Mouse (Mus musculus) intestine, embryonic 15.5 days (tissue): ENCODE data around the gene Cdc5l. TPM values are rescaled to one million over a fixed set of nuclear protein-coding genes. Genes with fewer than 3 reads are reported as not detected.

ENCODE experiments used
- ATAC-seq: fragments of 200-750 bp; cut with Nextera tagmentation; 2 replicates; pipeline ENCODE4 v1.8.0; 2017; ENCODE audit warnings: moderate TSS enrichment, moderate library complexity
- H3K27ac ChIP-seq: fragments of 300-500 bp; sonication (generic); 2 replicates; pipeline ENCODE4 v1.5.1; 2015; ENCODE audit warnings: mild to moderate bottlenecking, inconsistent platforms
- H3K27me3 ChIP-seq: fragments of 300-500 bp; sonication (generic); replicated peaks from 2 replicates; pipeline ENCODE4 v1.6.1; 2015; ENCODE audit warnings: inconsistent platforms
- H3K36me3 ChIP-seq: fragments of 300-500 bp; sonication (generic); 2 replicates; pipeline ENCODE4 v1.6.1; 2015; ENCODE audit warnings: inconsistent platforms
- H3K4me1 ChIP-seq: fragments of 300-500 bp; sonication (generic); replicated peaks from 2 replicates; pipeline ENCODE4 v1.6.1; 2015; ENCODE audit warnings: inconsistent platforms
- H3K4me2 ChIP-seq: fragments of 300-500 bp; sonication (generic); replicated peaks from 2 replicates; pipeline ENCODE4 v1.6.1; 2015; ENCODE audit warnings: mild to moderate bottlenecking, inconsistent platforms
- H3K4me3 ChIP-seq: fragments of 300-500 bp; sonication (generic); replicated peaks from 2 replicates; pipeline ENCODE4 v1.5.1; 2015; ENCODE audit warnings: inconsistent platforms
- H3K9ac ChIP-seq: fragments of 300-500 bp; sonication (generic); 2 replicates; pipeline ENCODE4 v1.6.1; 2015; ENCODE audit warnings: inconsistent platforms
- H3K9me3 ChIP-seq: fragments of 300-500 bp; sonication (generic); 2 replicates; pipeline ENCODE4 v1.6.1; 2016; ENCODE audit warnings: inconsistent platforms
- WGBS: fragments of 180-500 bp; shearing (Covaris S2); methylation state at CpG from one replicate; pipeline ENCODE4 v1.1.7; 2015; 5-methylcytosine and 5-hydroxymethylcytosine counted together
- polyA plus RNA-seq: library from polyadenylated mRNA; unstranded; fragments of >200 nt; fragmentation: Nextera tagmentation; extraction: Ambion mirVana; gene quantifications from 2 replicates; pipeline ENCODE4 v1.2.1, GENCODE M21; 2015

Gene Cdc5l
- 54.1 and 63.4 TPM in 2 replicates for polyA plus RNA-seq

DNA sequence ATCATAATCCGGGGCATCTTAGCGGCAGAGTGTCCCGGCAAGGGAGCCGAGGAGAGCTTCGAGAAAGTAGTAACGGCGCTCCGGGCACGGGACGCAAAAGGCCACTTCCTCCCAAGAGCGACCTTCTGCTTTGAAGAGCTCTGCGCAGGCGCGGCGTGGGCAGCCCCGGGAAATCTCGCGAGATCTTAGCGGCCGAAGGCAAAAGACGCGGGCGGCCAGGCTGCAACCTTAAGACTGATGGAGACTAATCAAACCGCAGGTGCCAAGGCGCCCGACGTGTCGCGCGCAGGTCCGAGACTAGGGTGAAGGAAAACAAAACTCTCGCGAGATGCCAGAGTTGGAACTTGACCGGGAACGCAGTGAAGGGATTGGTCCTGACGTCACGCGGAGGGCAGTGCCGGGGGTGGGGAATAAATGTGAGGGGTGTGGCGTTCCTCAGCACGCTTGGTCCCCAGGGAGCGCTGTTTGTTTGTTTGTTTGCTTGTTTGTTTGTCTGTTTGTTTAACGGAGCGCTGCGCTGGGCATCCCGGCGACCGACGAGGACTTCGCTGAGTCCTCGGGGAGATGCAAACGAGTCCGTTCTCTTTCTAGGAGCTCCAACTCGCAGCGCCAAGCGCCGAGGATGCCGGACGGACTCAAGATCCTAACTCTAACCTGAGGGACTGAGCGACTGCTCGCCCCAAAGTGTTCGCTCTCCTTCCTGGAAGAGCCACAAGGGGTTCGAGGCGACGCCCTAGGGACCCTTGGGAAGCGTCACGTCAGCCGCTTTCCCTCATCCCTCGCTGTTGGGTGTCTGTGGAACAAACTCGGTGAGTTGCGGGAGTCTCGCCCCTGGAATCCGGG lies at the start of gene Cdc5l:
Cdc5l (minus strand) TSS at position 319 of the 843 bp plus-strand sequence.
- peak; percentile 98 for ATAC-seq
- peak within 1 kb of the TSS; percentile 81 for H3K4me3 ChIP-seq
- H3K27ac ChIP-seq: peak within 1 kb of the TSS; percentile 97
- peak within 1 kb of the TSS; percentile 90 for H3K9ac ChIP-seq
- H3K4me1 ChIP-seq: peaks cover 14% of the 10 kb centered on the region
- H3K9me3 ChIP-seq: no peaks in the 10 kb centered on the region
- no peaks in the 10 kb centered on the region for H3K27me3 ChIP-seq
- H3K4me2 ChIP-seq: peak within 1 kb of the TSS; percentile 77
- under 1% methylated on average over 73 of the region's 73 CpGs for WGBS
- H3K36me3 ChIP-seq: no peaks in the 10 kb centered on the region

DNA sequence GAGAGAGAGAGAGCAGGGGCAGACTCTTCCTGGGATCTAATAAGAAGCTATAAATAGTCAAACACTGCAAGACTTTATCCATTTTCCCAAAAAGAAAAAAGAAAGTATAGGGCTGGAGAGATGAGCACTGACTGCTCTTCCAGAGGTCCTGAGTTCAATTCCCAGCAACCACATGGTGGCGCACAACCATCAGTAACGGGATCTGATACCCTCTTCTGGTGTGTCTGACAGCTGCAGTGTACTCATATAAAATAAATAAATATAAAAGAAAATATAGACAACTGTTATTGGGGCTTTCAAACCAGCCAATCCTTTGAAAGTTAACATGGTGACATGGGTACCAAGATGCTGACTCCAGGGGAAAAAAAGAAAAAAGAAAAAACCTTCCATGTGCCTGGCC lies 46.9 kb upstream of the Cdc5l start:
- ATAC-seq: no peak
- Histone ChIP-seq H3K9me3 (no peaks in the 10 kb centered on the region), H3K4me1 (no peaks in the 10 kb centered on the region), H3K36me3 (no peaks in the 10 kb centered on the region), H3K27ac (no peak overlapping the region), H3K4me2 (no peak overlapping the region), H3K27me3 (peaks cover 10% of the 10 kb centered on the region), H3K4me3 (no peak overlapping the region), H3K9ac (no peak overlapping the region)
- WGBS: 27% methylated on average over 2 of the region's 2 CpGs

DNA sequence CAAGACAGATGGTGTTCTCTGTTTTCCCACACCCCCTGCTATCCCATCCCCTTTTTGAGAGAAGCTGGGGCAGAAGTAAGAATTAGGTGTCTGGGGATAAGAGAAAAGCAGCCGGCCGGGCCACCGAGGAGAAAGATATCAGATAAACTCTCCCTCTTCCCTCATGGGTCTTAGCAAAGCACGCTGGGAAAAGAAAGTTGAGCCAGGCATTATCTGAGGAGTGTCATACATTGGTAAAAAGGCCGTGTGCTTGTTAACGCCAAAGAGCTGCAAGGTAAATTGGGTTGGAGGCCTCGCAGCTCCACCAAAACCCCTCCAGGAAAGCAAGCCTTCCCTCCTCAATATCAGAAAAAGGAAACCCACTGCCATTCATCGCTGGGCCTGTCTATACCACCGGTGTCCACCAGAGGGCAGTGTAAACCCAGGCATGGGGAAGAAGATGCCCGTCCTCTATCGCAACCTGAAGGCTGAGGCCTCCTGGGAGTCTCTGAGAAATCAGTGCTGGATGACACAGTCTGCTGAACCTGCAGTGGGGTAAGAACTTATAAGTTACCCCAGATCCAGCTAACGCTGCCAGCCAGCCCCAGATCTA lies 44.8 kb upstream of the Cdc5l start:
- Histone ChIP-seq H3K4me3 (no peak overlapping the region), H3K27ac (no peak overlapping the region), H3K27me3 (peaks cover 17% of the 10 kb centered on the region), H3K36me3 (no peaks in the 10 kb centered on the region), H3K4me2 (no peak overlapping the region), H3K9ac (no peak overlapping the region), H3K4me1 (peaks cover 4% of the 10 kb centered on the region; the same call in 1 of the 2 replicates), H3K9me3 (no peaks in the 10 kb centered on the region)
- peak; percentile 49; the same call in 1 of the 2 replicates for ATAC-seq
- 13% methylated on average over 12 of the region's 12 CpGs for WGBS

DNA sequence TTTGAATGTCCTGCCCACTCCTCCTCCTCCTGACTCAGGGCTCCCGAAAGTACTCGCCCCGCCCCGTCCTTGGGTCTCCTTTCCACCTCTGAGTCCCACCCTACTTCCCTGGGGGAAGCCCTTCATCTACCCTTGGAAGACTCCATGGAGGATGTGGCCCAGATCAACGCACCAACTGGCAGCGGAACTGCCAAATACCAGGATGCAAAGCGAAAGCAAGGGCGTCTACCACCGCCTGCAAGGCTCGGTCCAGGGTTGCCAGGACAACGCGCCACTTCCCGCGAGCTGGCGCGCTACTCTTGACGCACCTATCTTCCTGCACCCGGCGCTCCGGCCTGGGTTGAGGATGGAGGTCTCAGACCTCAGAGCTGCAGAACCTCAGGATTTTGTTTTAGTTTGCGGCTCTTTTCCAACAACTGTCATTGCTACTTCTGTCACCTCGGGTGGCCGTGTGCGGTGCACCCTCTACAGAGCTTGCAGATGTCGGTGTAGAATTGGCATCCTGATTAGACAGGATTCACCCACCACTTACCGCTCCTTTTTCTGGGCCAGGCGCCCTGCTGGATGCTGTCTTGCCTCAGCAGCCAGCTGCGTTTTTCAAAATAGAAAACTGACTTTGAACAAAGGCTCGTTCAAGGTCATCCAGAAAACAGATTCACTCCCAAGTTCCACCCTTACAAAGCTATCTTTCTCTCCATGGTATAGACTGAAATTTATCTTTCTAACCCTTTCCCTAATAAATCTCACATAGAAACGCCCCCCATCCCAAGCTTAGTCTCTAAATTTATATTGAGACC lies 41.3 kb upstream of the Cdc5l start, which contains the start of gene Spats1:
Spats1 (minus strand) TSS at position 747 of the 797 bp plus-strand sequence.
- H3K9ac ChIP-seq: peak within 1 kb of the TSS; percentile 11; the same call in 1 of the 2 replicates

DNA sequence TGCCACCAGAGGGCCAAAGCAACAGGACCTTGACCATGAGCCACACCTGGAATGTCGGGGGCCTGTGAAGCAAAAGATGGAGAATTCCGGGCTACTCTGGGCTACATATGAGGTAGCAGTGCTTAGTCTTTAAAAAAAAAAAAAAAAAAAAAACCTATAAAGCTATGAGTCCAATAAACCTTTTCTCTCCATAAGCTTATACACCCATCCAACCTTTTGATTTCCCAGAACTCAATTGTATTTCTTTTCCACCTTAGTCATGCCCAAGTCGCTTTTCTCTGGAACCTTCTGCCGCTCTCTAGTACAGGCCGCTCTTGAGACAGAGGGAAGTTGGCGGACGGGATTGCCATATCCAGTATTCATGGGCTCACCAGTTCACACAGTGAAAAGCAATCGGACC lies 40.6 kb upstream of the Cdc5l start:
- Histone ChIP-seq H3K4me1 (peaks cover 4% of the 10 kb centered on the region; the same call in 1 of the 2 replicates), H3K27ac (no peak overlapping the region), H3K9me3 (no peaks in the 10 kb centered on the region), H3K36me3 (no peaks in the 10 kb centered on the region), H3K4me2 (peak overlapping the region; percentile 65; the same call in 1 of the 2 replicates), H3K4me3 (peak overlapping the region; percentile 34; the same call in 1 of the 2 replicates), H3K9ac (no peak overlapping the region), H3K27me3 (peaks cover 17% of the 10 kb centered on the region)
- WGBS: 72% methylated on average over 8 of the region's 8 CpGs
- ATAC-seq: no peak

More for the DNA sequence above, 41.3 kb upstream of the Cdc5l start, which contains the start of gene Spats1:
- Histone ChIP-seq H3K36me3 (no peaks in the 10 kb centered on the region), H3K4me1 (peaks cover 4% of the 10 kb centered on the region; the same call in 1 of the 2 replicates), H3K4me2 (peak within 1 kb of the TSS; percentile 65), H3K4me3 (peak within 1 kb of the TSS; percentile 34), H3K27me3 (peaks cover 17% of the 10 kb centered on the region), H3K27ac (no peak within 1 kb of the TSS), H3K9me3 (no peaks in the 10 kb centered on the region)
- ATAC-seq: peak; percentile 80
- WGBS: 5% methylated on average over 30 of the region's 30 CpGs

DNA sequence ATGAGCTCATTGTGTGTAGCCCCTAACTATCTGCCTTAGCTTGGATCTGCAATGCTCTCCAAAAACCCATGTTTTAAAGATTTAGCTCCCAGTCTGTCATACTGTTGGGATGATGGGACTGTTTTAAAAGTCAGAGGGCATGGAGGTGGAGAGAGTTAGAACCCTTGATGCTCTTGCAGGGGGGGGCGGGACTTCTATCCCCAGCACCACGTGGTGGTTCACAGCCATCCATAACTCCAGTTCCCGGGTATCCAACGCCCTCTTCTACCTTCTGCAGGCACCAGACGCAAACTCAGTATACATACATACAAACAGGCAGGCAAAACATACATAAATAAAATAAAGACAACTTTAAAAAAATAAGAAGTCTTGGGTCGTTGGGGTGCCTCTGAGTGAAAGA lies 40.1 kb upstream of the Cdc5l start:
- ATAC-seq: no peak
- peaks cover 17% of the 10 kb centered on the region for H3K27me3 ChIP-seq
- 67% methylated on average over 6 of the region's 6 CpGs for WGBS
- no peaks in the 10 kb centered on the region for H3K36me3 ChIP-seq
- no peak overlapping the region for H3K4me2 ChIP-seq
- no peak overlapping the region for H3K4me3 ChIP-seq
- H3K4me1 ChIP-seq: peaks cover 4% of the 10 kb centered on the region; the same call in 1 of the 2 replicates
- H3K9me3 ChIP-seq: no peaks in the 10 kb centered on the region
- H3K9ac ChIP-seq: no peak overlapping the region
- no peak overlapping the region for H3K27ac ChIP-seq

DNA sequence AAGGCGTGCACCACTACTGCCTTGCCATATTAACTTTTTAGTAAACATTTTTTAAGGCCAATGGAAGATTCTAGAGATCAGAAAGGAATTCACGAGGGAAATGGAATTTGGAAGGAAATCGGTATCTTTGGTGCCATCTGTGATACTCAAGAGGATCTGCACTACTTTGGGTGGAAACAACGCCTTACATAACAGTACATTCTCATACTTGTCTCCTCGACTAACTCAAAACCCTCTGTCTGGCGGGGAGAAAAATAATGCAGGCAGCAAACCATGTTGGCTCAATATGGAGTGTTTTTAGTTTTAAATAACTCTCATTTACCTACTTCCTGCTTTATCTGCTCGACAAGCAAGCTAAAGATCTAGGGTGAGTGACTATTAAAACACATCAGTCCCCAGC lies 37.2 kb upstream of the Cdc5l start:
- Histone ChIP-seq H3K4me1 (peaks cover 4% of the 10 kb centered on the region; the same call in 1 of the 2 replicates), H3K36me3 (no peaks in the 10 kb centered on the region), H3K9ac (no peak overlapping the region), H3K9me3 (no peaks in the 10 kb centered on the region), H3K27ac (no peak overlapping the region), H3K27me3 (peaks cover 8% of the 10 kb centered on the region), H3K4me2 (no peak overlapping the region), H3K4me3 (no peak overlapping the region)
- ATAC-seq: no peak
- 81% methylated on average over 7 of the region's 7 CpGs for WGBS

DNA sequence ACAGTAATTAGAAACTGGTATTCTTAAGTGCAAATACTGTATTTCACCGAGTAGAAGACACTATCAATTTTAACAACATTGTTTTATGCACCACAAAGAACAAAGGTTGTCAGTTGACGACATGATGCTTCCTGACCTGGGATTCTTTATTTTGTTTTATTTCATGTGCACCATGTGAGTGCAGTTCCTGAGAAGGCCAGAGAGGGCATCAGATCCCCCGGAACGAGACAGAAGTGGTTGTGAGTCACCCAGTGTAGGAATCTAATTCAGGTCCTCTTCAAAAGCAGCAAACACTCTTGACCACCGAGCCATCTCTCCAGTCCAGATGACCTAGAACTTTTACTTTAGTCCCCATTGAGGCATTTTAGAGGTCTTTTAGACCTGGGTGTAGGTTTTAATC lies 34.8 kb upstream of the Cdc5l start:
- 84% methylated on average over 5 of the region's 5 CpGs for WGBS
- no peaks in the 10 kb centered on the region for H3K36me3 ChIP-seq
- H3K27me3 ChIP-seq: no peaks in the 10 kb centered on the region
- H3K9ac ChIP-seq: no peak overlapping the region
- no peaks in the 10 kb centered on the region for H3K4me1 ChIP-seq
- H3K27ac ChIP-seq: no peak overlapping the region
- no peak overlapping the region for H3K4me3 ChIP-seq
- H3K4me2 ChIP-seq: no peak overlapping the region
- ATAC-seq: no peak
- H3K9me3 ChIP-seq: no peaks in the 10 kb centered on the region

DNA sequence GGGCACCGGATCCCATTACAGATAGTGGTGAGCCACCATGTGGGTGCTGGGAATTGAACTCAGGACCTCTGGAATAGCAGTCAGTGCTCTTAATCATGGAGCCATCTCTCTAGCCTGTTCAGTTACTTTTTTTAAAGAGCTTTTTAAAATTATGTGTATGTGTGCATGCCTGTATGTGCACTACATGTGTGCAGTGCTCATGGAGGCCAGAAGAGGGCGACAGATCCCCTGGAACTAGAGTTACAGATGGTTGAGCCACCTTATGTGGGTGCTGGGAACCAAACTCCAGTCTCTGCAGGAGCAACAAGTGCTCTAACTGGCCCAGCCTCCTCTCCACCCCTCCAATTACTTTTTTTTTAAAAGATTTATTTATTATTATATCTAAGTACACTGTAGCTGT lies 33.2 kb upstream of the Cdc5l start:
- WGBS: 67% methylated on average over 2 of the region's 2 CpGs
- Histone ChIP-seq H3K36me3 (no peaks in the 10 kb centered on the region), H3K4me3 (no peak overlapping the region), H3K27ac (no peak overlapping the region), H3K27me3 (no peaks in the 10 kb centered on the region), H3K9me3 (no peaks in the 10 kb centered on the region), H3K4me2 (no peak overlapping the region), H3K4me1 (no peaks in the 10 kb centered on the region), H3K9ac (no peak overlapping the region)
- no peak for ATAC-seq

DNA sequence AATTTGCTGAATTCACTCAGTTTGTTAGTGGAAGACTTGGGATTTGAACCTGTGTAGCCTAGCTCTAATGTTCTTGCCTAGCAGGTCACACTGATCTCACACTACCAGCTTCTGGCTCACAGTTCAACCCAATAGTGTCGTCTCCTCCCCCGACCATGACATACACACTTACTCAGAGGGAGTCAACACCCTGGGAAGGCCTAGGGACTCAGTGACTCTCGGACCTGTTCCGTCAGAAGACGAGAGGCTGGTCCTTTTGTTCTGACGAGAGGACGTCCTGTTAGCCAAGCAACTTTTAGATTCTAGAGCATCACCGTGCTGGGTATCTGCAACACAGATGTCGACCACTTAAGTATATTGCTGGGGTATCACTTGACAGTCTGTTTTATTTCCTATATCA lies 30.7 kb upstream of the Cdc5l start:
- 81% methylated on average over 9 of the region's 9 CpGs for WGBS

DNA sequence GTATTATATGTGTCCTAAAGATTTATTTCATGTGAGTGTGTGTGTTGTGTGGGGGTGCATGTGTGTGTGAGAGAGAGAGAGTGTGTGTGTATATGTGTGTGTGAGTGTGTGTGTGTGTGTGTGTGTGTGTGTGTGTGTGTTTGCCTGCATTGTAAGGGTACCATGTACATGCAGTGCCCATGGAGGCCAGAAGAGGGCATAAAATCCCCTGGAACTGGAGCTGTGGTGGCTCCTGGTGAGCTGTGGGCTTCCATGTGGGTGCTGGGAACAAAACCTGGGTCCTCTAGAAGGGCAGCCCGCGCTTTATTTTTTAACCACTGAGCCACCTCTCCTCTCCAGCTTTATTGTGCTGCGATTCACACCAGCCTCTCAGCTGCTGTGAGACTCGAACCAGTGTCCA lies 29.0 kb upstream of the Cdc5l start:
- H3K9me3 ChIP-seq: no peaks in the 10 kb centered on the region
- no peak overlapping the region for H3K4me3 ChIP-seq
- no peak overlapping the region for H3K27ac ChIP-seq
- no peaks in the 10 kb centered on the region for H3K4me1 ChIP-seq
- no peak overlapping the region for H3K9ac ChIP-seq
- ATAC-seq: no peak
- no peaks in the 10 kb centered on the region for H3K27me3 ChIP-seq
- H3K36me3 ChIP-seq: no peaks in the 10 kb centered on the region
- WGBS: 91% methylated on average over 4 of the region's 4 CpGs
- H3K4me2 ChIP-seq: no peak overlapping the region

More for the DNA sequence above, 30.7 kb upstream of the Cdc5l start:
- no peak overlapping the region for H3K4me3 ChIP-seq
- H3K9ac ChIP-seq: no peak overlapping the region
- H3K27me3 ChIP-seq: no peaks in the 10 kb centered on the region
- no peak overlapping the region for H3K4me2 ChIP-seq
- no peak overlapping the region for H3K27ac ChIP-seq
- no peaks in the 10 kb centered on the region for H3K4me1 ChIP-seq
- no peaks in the 10 kb centered on the region for H3K9me3 ChIP-seq
- no peak for ATAC-seq
- H3K36me3 ChIP-seq: no peaks in the 10 kb centered on the region

DNA sequence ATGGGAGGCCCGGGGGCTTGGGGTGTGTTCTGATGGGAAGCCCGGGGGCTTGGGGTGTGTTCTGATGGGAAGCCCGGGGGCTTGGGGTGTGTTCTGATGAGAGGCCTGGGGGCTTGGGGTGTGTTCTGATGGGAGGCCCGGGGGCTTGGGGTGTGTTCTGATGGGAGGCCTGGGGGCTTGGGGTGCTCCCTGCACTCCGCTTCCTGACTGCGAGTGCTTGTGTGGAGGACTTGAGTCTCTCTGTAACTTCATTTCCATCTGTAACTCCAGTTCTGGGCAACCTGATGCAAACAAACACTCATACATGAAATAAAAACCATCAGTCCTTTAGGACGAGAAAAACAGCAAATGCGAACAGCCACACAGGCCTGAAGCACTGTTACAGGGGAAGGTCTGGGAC lies 25.5 kb upstream of the Cdc5l start:
- Histone ChIP-seq H3K4me1 (no peaks in the 10 kb centered on the region), H3K4me2 (no peak overlapping the region), H3K27ac (no peak overlapping the region), H3K27me3 (no peaks in the 10 kb centered on the region), H3K36me3 (no peaks in the 10 kb centered on the region), H3K9me3 (no peaks in the 10 kb centered on the region), H3K9ac (no peak overlapping the region), H3K4me3 (no peak overlapping the region)
- ATAC-seq: no peak
- WGBS: 86% methylated on average over 8 of the region's 8 CpGs
